Mouse (Mus musculus) erythroblast, embryonic 14.5 days (primary cell): ENCODE measurements around the gene Mcf2l.

Experiments
- GATA1 ChIP-seq: IDR thresholded peaks from 2 replicates; pipeline ENCODE4 v1.6.1; 2012; ENCODE audit warnings: low read length, inconsistent platforms, mixed read lengths
- TAL1 ChIP-seq: IDR thresholded peaks from 3 replicates; pipeline ENCODE4 v1.6.1; 2012; ENCODE audit warnings: low read length, inconsistent platforms, mixed read lengths

DNA sequence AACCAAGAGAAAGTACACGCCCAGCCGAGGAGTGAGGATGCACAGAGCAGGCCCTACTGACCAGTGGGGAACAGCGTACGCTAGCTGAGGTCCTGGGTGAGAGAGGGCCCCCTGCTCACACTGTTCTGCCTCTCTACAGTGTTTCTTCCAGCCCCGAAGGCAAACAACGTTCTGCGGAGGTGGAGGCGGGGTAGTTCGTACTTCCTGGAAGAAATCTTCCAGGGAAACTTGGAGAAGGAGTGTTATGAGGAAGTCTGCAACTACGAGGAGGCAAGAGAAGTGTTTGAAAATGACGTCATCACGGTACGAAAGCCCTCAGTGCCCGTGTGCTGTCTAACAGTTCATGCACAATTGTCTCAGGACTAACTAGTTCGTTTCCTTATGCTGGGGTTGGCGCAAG lies 189.5 kb downstream of the Mcf2l start:
- TF ChIP-seq GATA1, result no peak
- TF ChIP-seq TAL1, result no peak
